Mouse (Mus musculus) embryo, embryonic 11.5 days (tissue): ENCODE measurements around the gene Hoxc8.

Experiments
- DNase-seq: peaks from one replicate; pipeline ENCODE4 v3.0.0-alpha.2; 2012; ENCODE audit warnings: low read depth, low spot score

The Hoxc8 gene

GRCm38 (mm10) chr15:103032646-103033575, 42.5 kb downstream of the Hoxc8 start:
- no peak for DNase-seq

DNA sequence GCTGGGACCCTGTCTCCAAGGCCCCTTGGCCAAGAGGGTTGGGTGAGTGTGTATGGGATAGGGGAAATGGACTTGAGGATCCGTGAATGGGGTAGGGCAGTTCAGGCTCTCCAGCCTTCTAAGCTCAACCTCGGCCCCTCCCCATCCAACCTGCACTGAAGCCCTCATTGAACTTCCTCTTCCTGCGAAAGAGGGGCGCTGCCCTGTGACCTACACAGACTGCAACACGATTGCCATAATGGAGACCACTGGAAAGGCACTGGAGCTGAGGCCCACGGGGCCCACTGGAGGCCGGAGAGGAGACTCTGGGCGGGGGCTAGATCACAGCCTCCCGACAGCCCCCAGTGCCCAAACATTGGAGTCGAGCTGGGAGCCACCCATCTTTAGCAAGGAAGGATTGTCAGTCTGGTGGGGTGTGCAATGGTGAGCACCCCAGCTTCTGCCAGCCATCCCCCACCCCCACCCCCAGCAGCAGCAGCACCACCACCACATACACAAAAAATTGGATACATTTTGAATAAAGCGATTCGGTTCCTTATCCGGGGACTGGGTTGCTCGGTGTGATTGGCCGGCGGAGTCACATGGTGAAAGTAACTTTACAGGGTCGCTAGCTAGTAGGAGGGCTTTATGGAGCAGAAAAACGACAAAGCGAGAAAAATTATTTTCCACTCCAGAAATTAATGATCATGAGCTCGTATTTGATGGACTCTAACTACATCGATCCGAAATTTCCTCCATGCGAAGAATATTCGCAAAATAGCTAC, 43.8 kb downstream of the Hoxc8 start:
- no peak for DNase-seq

- no peak for DNase-seq
These were observed 44.6 kb downstream of the Hoxc8 start for GRCm38 (mm10) chr15:103034807-103035547.

GRCm38 (mm10) chr15:103035548-103035881, 45.1 kb downstream of the Hoxc8 start:
- DNase-seq: no peak

DNA sequence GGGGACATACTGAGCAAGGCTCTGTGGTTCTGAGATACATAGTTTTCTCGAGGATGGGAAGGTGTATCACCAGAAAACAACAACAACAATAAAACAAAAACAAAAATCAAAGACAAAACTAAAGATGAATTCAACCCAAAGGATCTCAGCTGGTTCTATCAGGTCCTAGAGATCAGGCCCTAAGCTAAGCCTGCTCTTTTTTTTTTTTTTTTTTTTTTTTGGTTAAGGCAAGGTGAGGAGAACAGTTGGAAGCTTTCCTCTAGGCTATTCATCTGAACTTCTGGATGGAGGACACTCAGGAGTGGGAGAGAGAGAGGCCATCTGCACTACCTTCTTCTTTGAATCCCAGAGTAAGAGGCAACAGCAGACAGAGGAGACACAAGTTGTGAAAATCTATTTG, 47.2 kb downstream of the Hoxc8 start:
- DNase-seq: no peak

GRCm38 (mm10) chr15:103038701-103039480, 48.5 kb downstream of the Hoxc8 start:
- no peak for DNase-seq

DNA sequence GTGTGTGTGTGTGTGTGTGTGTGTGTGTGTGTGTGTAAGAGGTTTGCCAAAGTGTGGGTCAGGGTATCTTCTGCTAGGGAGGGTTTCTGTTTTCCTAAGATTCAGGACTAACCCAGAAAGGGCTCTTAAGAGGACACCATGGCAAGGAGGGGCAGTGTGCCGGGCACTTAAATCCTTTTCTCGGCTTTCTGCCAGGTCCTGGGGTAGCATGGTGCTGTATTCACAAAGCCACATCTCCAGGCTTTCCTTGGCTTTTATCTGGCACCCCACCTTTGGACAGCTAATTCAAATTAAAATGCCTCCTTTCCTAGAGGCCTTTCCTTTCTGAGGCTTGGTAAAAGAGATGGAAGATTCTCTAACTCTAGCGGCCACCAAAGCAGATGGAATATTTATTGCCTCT, 49.2 kb downstream of the Hoxc8 start:
- no peak for DNase-seq

GRCm38 (mm10) chr15:103040601-103041000, 50.2 kb downstream of the Hoxc8 start:
- DNase-seq: no peak

DNA sequence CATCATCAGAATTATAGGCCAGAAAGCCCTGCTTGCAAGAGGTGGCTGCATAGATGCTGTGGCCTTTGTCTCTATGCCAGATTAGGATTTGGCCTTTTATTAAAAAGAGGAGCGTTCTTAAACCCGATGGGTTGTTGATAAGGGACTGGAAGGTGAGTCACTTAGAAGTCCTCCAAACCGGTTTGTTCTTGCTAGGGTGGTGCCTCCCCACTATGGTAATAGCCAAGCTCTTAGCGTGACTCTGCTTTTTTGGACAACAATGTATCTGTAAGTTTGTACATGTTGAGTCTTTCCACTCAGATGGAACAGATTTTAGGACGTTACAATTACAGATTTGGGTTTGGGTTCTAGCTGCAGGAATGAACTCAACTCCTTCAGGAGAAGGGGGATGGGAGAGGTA, 51.2 kb downstream of the Hoxc8 start:
- no peak for DNase-seq

GRCm38 (mm10) chr15:103042209-103042608, 51.8 kb downstream of the Hoxc8 start:
- no peak for DNase-seq
